Mouse (Mus musculus) heart, adult 2 months (tissue): ENCODE data around the gene Fcgr2b.

Experiments
- CTCF ChIP-seq: fragments of 200-600 bp; IDR thresholded peaks from 2 replicates; pipeline ENCODE4 v1.8.1; 2022; ENCODE audit warnings: antibody characterized with exemption, mild to moderate bottlenecking, moderate library complexity
- EP300 ChIP-seq: fragments of 200-500 bp; IDR thresholded peaks from 2 replicates; pipeline ENCODE4 v1.6.1; 2011; ENCODE audit warnings: low read depth, low read length, control low read depth; ENCODE audit not compliant: insufficient read depth
- POLR2A ChIP-seq: fragments of 200-500 bp; IDR thresholded peaks from 2 replicates; pipeline ENCODE4 v1.6.1; 2011; ENCODE audit warnings: mild to moderate bottlenecking, low read depth, low read length, control low read depth; ENCODE audit not compliant: insufficient read depth

GRCm38 (mm10) chr1:170926941-170927340, 49.4 kb downstream of the Fcgr2b start:
- TF ChIP-seq CTCF (no peak), EP300 (no peak), POLR2A (no peak)
